Mouse (Mus musculus) right cerebral cortex, postnatal 10 days (tissue): Measurements from ENCODE around the gene Ikzf2.
A peak's percentile ranks its signal among the peaks of the same experiment; 100 is the strongest.

Experiments used
- DNase-seq, 2 experiments: peaks; one replicate each; pipeline ENCODE4 v3.0.0; 2021; ENCODE audit warnings: low spot score in 2 of 2

Gene Ikzf2

DNA sequence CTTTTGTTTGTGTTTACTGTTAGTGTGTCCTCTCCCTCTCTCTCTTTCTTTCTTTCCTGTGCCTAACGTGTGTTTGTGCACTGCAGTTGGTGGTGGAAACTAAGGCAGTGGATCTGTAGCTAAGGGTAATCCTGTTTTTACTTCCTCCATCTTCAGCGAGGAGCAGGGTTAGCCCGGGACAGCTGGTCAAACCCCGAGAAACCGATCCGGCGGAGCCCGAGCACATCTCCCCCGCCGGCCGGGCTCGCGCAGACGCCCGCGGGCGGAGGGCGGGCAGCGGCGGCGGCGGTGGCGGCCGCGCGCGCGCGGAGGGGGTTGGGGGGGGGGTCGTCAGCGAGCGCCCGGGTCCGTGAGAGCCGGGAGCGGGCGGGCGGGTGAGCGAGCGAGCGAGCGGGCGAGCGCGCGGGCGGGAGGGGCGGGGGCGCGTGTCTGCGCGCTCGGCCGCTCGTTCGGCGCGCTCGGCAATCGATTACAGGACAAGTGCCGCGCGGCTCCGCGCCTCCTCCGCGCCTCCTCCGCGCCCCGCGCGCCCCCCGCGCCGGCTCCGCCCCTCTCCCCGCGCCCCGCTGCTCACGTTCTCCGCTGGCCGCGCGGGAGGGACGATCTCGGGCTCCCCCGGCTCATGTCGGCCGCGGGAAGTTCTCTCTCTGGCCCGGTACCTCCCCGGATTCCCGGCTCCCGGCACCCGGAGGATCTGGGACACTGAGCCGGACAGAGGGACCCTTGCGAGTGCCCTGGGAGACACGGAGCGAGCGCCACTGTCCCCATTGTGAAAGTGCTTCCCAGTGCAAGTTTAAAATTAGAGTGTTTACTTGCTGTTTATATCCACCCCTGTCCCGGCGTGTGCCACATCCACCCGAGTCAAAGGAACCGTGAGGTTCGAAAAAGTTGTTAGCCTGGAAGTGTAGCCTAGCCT, at the start of gene Ikzf2:
TSS of gene Ikzf2 (minus strand) at position 170 of the 916 bp plus-strand sequence.
- DNase-seq: peak; percentile 83 to 88

DNA sequence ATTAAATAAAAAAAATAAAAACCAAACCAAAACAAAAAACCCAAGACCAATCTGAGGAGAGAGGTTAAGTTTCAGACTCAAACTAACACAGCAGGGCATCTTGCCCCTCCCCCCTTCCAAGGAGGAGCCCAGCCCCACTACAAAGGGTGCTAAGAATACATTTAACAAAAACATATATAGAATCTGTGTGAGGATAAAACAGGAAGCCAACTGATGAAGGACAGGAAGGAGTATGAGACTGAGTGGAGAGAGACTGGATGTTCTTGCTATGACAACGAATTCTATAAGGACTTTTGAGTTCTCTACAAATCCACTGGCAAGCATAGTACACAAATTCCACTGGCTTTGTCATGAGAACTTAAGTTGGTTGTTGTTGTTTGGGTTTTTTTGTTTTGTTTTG, 42.7 kb upstream of the Ikzf2 start:
- no peak for DNase-seq

DNA sequence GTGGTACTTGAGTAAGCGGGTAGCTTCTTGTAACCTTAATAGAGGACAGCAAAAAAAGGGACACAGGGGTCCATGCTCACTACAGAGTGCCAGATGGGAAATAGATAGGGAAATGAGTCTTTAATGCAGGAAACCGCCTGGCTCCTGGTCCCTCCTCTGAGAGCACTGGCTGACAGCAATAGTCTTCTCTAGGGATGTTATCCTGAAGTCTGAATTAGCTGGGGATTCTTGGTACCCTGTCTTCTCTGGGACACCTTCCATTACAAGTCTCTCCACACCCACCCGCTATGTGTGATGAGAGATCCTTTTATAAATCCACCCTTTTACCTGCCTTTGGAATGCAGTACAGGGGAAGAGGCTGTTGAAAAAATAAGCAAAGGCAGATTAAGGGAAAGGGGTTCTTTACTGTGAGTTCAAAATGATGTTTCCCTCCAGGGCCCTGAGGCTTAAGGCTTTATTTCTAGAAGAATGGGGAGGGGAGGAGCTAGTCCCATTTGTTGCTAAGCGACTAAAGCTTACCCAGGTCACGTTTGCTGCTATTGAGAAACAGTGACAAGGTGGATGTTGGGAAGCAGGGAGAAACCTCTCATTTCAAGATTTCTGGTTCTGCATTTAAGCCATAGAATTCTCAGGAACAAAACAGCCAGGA, 42.1 kb upstream of the Ikzf2 start:
- DNase-seq: no peak

DNA sequence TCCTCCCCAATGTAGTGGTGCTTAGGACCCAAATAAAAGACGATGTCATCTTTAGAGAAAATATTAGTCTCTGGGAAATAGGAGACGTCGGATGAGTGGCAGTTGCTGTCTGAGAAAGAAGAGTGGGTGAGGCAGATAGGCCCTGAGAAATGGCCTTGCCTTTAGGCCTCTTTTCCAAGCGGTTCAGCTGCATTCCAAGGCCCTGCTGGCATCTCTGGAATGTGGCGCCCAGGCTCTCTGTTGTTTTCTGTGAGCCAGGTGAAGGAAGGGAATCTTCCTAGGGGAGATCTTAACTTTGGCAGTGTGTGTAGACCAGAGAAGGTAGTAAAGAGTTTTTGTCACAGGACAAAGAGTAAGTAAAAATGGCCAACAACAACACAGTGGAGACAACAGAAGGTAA, 40.9 kb upstream of the Ikzf2 start:
- DNase-seq: no peak

DNA sequence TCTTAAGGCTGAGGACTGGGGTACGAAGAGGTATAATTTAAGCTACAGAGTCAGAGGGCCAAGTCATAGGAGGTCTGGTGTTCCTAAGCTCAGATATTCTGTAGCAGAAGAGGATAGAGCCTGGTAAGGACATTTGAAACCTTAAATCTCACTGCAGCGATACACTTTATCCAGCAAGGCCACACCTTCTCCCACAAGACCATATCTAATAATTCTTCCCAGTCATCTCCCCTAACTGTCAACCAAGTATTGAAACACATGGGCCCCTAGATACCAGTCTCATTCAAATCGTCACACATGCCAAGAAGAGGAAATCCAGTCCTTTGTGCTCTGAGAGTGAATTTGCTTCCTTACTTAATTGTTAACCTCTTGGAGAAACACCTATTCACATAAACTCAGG, 30.1 kb upstream of the Ikzf2 start:
- DNase-seq: no peak

DNA sequence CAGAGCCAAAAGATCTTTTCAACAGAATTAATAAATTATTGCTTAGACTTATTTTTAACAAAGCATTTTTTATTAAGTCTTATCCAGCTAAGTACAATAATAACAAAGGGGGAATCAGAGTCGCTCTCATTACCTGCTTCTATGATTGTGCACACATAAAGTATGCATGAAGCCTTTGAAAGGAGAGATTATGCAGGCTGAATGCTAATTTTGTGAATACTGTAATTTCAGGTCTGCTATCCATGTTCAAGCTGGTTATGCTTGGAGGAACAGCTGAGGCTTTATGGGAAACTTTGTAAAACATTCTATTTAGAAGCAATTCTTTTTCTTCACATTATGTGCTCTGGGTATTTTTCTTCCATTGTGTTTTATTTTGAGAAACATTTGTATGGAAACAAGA, 21.5 kb upstream of the Ikzf2 start:
- DNase-seq: no peak

DNA sequence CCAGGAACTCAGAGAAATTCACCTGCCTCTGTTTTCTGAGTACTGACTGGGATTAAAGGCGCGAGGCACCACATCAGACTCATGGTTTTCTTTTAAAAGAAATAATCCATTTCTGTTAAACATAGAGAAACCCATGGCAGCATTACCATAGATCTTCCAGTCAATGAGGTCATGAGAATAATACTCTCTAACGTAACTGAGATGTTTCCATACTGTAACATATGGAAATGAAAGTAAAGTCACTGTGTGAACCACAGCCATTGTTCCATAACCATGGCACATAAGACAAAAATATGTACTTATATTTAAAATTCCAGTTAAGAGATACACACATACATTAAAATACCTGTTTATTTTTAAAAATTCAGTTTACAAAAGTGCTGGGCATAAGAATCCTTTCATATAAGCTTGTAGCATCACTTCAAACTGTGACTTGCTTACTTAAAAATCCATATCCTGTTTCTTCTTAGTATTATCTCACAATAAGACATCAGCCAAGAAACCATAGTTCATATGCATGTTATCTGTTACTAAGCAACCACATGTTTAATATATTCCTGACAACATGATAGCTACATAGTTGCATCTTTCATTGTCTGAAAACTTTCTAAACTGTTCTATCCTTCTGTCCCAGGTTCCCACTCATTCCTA, 16.6 kb upstream of the Ikzf2 start:
- DNase-seq: no peak

DNA sequence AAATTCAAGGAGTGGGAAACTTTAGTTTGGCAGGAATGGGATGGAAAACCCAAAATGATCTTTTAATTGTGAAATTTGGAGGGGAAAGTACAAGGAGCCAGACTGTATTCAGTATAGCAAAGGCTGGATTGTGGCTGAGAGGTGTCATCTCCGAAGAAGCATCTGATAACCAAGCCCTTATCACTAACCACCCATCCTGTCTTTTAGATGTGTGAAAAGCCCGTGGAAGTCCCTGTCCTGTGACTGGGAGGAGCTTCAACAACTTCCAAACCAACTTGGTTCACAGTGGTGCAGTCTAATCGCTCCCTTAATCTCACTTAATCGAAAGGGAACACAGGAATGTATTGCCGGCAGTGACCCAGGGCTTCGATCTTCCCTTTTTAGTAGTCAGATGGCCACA, 4.9 kb upstream of the Ikzf2 start:
- DNase-seq: no peak

DNA sequence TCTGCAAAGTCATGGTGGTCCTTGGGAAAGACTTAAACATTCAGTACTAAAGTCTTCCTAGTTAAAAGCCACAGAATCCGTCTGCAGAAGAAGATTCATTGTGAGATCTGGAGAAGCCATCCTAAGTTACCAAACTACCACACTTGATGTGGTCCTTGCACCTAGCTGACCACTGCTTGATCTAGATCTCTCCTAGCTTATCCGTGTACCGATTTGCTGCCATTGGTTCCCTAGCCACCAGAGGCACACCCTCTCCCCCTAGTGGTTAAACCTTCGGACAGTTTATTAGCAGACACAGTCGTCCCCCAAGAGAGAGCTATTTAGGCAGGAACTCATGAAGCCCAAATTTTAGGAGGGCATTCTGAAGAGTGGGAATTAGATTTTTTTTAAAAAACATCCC, 1.9 kb upstream of the Ikzf2 start:
- DNase-seq: peak; percentile 43 to 48

DNA sequence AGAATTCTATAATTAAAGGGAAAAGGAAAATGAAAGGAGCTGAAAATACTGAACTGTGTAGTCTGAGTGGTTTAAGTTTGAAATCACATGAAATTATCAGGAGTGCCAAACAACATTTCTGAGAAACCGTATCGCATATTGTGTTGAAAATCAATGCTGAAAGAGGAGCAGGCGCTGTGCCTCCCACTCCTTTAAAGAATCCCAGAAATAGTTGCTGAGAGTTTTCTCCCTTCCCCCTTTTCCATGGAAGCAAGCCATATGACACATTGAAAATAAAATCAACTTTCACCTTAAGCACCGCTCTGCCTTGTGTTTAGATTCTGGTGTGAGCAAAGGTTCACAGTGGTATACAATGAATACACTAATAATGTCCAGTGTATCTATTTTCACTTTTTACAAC, 1.1 kb upstream of the Ikzf2 start:
- DNase-seq: no peak

DNA sequence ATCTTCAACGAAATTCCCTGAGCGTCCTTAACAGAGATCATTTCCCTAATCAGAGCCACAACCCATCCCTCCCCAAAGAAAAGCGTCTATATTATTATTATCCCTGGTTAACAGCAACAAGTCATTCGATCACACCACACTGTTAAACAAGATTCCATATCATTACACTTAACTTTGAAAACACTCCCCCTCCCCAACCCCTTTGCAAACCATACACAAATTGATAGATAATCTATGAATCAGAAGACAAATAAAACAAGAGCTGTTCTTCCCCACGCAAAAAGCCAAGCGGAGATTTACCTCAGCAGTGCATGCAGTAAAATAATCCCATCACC, 337 bp downstream of the Ikzf2 start:
- no peak for DNase-seq

DNA sequence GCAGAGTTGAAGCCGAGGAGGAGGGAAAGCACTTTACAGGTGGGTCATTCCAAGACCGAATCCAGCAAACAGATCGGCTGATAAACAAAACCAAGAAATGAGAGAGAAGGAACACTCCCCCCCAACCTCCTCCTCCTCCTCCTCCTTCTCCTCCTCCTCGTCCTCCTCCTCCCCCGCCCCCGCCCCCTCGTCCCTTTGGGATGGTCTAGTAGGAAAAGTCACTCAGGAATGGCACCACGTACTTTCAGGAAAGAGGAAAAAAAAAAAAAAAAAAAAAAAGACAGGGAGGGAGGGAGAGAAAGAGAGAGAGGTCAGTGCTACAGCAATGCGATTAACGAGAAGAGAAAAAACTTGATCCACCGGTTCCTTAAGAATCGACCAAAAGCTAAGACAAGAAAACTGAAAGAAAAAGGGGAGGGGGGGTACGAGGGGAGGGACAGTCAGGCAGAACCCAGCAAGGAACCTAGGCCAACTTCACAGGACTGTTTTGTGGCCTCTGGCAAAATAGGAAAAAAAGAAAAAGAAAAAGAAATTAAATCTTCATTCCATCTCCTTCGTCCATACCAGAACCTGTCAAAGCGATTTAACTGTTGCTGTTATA, 1.1 kb downstream of the Ikzf2 start:
- no peak for DNase-seq

DNA sequence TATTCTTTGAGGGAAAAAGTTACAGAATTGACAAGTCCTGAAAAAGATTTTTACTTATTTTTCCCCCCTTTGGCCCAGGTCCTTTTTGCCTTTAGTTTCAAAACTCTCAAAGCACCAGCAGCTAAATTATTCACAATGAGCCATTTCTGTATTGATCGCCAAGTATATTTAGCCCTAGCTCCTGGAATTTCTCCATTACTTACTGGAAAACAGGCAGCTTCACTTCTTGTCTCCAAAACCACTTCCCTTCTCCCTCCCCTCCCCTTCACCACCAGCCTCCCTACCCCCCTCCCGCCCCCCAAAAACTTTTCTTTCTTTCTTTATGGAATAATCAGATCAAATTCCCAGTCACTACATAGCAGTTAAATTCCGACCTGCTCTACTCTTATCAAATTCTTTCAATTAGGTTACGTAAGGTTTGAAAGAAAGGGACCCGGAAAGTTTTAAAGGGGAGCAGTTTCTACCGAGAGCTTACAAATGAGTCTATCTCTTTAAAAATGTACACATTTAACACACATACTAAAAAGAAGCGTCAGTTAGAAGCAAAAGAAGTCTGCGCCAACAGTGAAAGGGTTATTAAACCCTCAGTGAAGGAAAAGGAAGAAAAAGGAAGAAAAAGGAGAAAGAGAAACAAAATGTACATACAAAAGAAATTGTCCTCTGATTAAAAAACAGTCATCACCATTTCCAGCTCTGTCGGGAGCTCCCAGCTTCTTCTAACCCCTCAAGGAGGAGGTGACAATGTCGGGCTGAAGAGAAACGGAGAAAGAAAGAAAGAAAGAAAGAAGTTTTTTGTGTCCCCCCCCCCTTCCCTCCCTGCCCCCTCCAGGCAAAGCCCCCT, 1.8 kb downstream of the Ikzf2 start:
- DNase-seq: no peak

DNA sequence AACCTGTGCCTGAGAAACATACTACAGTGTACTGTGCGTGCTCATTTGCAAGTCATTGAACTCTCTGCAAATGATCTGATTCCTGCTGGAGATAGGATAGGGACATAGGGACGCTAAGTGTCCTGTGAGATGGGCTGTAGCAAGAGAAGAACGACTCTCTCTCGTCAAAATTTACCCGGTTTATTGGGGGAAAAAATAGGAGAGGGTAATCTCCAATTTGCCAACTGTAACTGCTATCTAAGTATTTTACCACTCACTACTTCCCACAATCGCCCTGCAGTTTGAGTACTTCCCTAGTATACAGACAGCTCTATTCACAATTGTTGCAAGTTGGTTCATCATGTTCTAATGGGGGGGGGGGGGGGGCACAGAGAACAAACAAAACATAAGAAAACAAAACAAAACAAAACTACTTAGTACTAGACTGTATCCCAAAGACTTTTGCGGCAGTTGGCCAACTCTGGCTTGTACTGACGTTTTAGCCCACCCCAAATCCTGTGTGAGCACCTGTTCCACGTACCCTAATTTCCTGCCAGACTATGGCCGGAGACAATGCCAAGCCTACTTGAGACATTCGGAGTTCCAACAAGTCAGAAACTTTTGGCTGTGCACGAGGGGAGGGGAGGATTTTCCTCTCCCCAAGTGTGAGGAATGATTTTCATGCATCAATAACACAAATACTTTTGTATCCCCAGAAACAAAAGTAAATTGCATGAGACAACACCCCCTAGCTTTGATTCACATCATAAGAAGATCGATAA, 2.6 kb downstream of the Ikzf2 start:
- DNase-seq: peak in 1 of 2 experiments; percentile 24

DNA sequence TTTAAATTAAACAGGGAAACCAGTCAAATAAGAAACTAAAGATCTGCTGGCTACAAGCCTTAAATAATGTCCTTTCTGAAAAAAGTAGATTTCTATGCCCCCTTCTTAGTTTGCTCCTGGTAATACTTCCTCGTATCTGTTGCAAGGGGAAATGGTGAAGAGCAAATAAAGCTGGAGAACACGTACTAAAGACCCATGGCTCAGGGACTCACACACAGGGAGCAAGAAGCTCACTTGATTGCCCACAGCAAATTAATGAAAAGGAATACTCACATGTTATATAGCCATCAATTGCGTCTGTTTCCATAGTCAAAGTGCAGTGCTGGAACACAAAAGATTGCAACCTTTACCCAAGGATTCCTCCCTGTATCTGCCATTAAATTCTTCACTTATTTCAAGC, 3.2 kb downstream of the Ikzf2 start:
- DNase-seq: no peak

DNA sequence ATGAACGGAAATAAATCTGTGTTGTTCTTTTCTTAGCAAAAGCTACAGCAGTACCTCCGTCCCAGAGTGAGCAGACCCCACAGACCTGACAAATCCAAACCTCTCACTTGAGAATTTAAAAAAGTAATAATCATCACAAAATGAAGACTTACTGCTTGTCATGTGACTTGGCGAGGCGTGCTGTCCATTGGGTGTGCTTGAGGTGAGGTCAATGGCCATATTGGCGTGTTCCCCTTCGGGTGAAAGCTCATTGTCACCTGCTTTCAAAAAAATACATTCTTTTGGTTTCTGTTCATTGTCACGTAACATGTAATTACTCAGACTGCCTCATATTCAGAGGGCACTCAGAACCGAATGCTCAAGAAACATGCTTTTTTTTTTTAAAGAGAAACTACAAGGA, 4.0 kb downstream of the Ikzf2 start:
- no peak for DNase-seq

DNA sequence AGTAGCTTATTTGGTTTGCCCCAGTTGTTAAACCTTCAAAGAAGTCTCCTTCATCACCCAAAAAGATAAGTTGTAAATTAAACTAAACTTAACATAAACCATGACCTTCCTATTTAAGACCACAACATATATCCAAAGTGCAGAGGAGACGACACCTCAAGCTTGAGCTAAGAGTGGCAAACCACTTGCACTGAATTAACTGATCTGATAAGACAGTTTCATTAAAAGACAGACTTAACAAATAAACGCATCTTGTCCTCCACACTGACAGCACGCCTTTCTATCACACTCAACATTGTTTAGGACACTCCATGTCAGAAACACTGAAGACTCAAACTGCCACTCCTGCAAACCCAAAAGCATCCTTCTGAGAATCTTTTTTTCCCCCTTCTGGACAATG, 4.8 kb downstream of the Ikzf2 start:
- no peak for DNase-seq

DNA sequence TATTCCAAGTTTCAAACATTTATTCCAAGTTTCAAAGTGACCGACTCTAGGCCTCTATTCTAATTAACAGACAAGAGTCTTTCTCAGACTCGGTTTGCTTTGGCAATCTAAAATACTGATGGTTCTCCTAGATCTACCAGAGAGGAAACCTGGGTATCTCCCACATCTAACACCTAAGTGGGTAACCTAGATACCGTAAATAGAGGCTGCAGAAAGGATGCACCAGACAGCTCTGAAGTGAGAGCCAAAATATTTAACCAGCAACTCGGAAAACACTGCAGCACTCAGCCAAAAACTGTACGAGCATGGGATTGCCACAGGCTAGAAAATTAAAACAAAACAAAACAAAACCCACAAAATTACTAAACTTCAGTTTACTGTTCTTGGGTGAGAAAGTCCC, 6.0 kb downstream of the Ikzf2 start:
- no peak for DNase-seq

DNA sequence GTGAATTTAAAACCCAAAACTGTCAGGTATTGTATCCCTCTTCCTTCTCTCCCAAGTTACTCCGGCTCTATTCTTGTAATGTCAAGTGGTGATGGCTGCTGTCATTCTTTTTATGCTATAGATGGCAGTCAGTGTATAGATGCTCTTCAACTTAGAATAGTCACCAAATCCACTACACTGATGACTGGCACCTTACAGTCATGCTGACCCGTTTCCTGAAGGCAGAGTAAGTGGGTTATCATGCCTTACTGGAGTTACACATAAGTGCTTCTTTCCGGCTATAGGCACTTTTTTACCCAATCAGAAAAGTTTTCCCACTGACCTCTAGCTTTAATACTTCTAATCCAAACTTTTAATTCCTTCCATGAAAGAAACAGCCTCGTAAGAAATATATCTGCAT, 6.5 kb downstream of the Ikzf2 start:
- no peak for DNase-seq

DNA sequence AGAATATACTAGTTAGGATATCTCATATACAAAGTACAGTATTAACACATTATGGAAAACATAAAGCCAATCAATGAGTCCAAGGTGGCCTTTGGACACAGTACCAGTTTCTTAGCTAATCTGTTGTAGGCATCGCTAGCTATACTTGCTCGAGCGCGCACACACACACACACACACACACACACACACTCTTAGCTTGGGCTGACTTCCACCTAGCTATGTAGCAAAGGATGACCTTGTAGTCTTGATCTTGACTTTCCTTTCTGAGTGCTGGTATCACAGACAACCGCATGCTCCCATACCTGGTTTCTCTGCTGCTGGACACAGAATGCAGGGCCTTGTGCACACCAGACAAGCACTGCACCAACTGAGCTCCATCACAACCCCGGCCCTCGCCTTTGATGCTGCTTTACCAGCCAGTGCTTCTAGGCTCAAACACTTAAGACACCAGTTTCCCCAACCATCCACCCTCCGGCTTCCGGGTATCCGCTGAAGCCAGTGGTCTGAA, 17.1 kb downstream of the Ikzf2 start:
- no peak for DNase-seq

DNA sequence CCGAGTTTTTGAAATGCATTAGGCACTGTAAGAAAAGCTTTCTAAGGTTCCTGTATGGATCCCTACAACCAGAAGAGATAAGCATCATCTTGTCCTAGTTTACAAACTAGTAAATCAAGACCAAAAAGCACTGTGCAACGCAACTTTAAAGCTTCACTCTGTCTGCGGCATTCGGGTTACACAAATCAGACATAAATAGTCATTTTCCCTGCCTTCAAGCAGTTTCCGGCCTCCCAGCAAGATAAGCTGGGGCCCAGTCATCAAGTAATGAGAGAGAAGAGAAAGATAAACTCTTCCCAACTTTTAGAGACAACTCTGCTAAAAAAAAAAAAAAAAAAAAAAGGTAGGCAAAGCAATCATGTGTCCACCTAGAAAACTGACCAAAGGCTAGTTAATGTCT, 19.6 kb downstream of the Ikzf2 start:
- DNase-seq: no peak
